Mouse (Mus musculus) T-helper 17 cell (primary cell): ENCODE measurements at regions not wholly inside any gene's neighbourhood (a gene's known extent, or its start where the extent isn't known, plus 50 kb on each side); places are given as distances from the start of the nearest gene placed in this dataset.

Experiments
- in situ Hi-C, 2 experiments: fragments of 300-600 bp; cut with MboI, MseI; formaldehyde crosslinking; loops; 1 replicate in 1 of 2; 2 replicates in 1 of 2; pipeline ENCODE4 v1.15.1; 2025; ENCODE audit warnings: high pct_unique_total_duplicates in 2 of 2

DNA sequence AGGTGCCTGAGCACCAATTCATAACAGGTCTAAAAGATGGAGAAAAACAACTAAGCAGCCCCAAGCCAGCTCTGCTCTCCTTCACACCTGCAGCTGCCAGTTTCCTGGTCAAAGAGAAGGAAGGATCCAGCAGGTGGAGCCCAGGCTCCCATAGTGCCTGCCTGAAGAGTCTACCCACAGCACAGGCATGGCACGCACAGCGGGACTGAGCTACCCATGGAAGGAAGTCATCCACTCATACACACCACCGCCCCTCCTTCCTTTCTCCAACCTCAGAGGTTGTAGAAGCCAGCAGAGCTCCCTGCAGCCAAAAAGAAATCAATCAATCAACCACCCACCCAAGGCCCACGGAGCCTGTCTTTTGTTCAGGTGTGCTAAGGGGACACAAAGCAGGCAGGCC, 197.0 kb upstream of the Cadm1 start:
- in situ Hi-C loops: no loop called here

DNA sequence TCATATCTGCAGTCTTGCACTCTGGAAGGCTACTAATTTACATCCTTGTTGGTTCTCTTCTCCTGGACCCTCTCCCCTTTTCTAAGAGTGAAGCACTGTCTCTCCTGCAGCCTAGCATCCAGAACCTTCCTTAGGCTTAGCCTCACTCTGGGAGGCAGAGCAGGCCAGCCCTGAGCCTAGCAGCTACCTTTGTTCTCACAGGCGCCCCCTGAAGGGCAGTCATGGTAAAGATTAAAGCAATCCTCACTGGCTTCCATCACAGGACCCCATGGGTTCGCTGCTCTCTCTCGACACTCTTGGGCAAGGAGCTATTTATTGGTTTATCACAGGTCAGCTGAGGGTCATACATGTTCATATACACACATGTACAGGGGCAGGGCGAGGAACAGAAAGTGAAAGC, 191.8 kb upstream of the Cadm1 start:
- in situ Hi-C loops: no loop called here

GRCm38 (mm10) chr9:47346527-47347111, 183.4 kb upstream of the Cadm1 start:
- in situ Hi-C loops: no loop called here

DNA sequence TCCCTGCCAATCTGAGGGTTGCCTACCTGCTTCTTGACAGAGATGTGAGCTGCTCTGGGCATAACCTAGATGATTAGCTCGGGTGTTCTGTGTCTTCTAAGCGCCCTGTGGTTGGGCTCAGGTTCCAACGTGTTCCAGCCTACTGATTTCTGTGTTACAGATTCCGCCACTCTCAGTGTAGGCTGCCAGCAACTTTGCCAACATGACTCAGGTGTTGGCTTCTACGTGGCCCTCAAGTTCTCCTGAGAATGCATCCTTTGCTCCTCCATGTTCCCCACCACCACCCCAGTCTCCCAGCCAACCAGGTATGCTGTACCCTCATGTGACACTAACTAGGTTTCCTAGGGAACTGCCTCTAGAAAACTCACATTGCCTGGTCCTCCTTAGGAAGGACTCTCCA, 179.7 kb upstream of the Cadm1 start:
- in situ Hi-C loops: no loop called here

GRCm38 (mm10) chr9:47351036-47351435, 178.9 kb upstream of the Cadm1 start:
- in situ Hi-C loops: no loop called here

DNA sequence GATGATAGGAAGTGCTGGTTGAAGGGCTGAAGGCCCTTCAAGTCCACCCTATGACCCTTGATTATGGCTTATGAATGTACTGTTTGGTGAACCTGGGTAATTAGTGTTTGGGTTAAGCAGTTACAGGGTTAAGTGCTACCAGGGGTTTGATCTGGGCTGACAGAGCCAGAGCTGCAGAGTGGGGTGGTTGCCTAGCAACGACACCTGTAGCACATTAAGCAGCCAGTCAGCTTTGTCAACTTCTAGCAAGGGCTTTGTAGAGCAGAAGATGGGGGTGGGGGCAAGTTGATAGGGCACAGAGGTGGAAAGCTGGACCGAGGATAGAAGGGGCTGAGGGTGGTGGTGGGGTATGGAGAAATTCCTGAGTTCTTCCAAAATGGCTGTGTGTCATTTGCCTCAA, 177.0 kb upstream of the Cadm1 start:
- in situ Hi-C loops: no loop called here

- in situ Hi-C loops: no loop called here
These were observed 176.0 kb upstream of the Cadm1 start for GRCm38 (mm10) chr9:47353972-47354371.

DNA sequence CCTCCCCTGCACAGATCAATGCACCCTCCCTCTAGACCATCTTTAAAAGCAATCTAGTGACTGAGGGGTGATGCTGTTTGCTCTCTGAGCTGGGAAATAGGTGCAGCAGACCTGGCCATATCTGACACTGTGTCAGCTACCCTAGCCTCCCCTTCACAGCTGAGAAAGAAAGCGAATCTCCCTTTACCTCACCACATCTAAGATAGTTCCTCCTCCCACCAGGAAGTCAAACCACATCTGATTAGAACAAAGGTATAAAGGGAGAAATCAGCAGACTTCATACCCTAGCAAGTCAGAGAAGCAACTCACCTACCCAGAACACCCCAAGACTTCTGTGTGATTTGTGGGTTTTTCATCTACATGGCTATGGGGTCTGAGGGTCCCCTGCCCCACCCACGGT, 175.6 kb upstream of the Cadm1 start:
- in situ Hi-C loops: no loop called here

DNA sequence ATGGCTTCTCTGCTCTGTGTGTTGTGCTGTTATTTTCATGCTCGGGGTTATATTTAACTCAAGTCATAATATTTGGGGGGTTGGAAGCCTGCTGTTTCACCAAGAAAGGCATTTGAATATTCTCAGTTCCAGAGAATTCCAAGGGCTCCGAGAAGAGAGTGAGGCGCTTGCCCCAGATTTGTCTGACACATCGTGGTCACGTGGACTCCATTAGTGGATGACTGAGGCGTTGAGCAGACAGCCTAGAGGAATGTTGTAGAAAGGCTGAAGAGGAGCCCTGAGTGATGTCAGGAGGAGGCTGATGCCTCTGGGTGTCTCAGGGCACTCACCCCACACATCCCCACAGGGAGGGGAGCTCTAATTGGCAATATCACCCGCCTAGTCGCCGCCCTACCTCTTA, 175.1 kb upstream of the Cadm1 start:
- in situ Hi-C loops: no loop called here

DNA sequence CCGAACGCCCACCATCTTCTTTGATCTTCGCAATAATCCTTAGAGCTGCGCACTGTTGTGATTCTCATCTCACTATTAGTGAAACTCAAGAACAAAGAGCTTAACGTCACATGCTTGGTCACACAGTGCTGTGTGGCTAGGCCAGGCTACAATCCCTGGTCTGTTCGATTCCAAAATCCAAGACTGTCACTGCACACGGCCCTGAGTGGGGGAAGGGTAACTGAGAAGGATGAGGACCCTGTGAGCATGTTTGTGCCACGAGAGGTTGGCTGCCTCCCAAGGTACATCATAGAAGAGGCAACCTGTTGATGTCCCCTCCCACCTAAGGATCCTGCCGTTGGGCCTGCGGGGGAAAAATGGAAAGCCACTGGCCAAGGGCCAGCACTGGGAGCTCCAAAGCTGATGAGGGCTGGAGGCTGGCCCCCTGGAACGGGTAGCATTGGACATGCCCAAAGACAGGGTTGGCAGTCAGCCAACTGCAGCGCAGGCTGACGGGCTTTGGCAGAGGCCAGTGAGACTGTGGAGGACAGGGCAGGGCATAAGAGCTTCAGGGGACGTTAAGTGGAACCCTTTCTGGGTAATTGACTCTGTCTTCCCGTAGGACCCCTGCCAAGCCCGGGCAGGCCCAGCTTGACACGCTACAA, 172.1 kb upstream of the Cadm1 start:
- in situ Hi-C loops: no loop called here

DNA sequence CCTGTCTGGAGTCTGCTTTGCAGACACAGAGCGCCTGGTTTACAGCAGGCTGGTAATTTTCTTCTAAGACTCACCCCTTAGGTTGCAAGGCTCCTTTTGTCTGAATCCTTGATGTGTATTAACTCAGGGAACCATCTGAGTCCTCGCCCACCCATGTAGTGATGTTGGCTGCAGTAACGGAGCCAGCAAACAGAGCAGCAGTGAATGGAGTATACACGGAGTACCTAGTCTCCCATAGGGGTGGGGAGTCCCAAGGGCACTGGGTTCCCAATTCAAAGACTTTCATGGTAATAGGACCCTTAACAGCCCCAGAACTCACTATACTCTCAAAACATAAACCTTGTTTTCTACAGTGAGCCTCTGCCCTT, 171.6 kb upstream of the Cadm1 start:
- in situ Hi-C loops: no loop called here

GRCm38 (mm10) chr9:47363086-47363485, 166.9 kb upstream of the Cadm1 start:
- in situ Hi-C loops: no loop called here

DNA sequence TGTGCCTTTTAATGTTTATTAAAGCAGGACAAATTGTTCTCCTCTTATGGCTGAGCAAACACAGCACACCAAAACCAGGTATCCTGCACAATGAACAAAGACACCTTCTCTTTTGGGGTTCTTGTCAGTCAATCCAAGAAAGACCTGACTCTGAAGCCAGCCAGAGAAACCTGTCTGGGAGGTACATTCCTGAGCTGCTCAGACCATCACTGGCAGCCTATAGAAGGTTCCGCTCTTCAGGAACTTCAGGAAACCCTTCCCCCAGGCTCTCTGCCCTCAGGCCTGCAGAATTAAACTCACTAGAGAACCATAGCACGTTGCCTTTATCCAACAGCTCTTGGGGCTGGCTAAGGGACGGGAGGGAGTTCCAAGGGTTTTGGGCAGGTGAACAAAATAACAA, 165.2 kb upstream of the Cadm1 start:
- in situ Hi-C loops: no loop called here

- in situ Hi-C loops: no loop called here
These were observed 162.6 kb upstream of the Cadm1 start for GRCm38 (mm10) chr9:47367266-47367957.

DNA sequence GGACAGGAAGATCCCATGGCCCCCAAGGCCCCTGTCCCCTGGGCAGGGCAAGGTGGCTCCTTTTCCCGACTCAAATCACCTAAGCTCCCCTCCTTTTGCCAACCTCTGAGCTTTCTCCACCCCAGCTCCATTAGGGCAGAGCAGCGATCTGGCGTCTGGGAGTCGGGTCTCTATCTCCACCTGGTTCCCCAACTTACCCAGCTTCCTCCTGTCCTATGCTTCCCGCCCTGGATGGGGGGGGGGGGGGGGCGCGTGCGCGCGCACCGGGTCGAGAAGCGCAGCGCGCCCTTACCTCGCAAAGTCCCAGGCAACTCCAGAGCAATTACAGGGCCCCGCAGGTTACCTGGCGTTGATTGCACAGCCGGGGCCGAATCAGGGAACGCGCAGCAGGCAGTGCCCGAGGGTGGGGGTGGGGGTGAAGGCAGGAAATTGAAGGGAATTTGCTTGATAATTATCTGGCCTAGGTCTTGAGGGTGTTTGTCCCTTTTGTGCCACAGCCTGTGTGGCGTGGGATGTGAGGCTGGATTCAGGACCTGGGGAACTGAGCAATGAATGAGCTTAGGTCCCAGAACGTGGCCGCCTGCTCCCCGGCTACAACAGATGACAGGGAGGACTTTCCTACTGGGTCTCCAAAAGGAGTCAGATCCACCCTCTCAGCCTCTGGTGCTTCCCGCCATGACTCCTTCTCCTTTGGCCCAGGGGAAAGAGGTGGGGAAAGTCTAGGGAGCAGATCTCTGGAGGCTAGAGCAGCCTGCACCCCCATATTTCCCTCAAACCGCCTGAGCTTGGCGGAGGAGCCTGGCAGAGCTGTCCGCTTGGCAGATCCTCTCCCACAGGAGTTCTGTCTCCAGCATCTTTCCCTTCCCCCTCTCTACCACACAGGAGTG, 161.7 kb upstream of the Cadm1 start:
- in situ Hi-C loops: no loop called here

- in situ Hi-C loops: no loop called here
These were observed 157.7 kb upstream of the Cadm1 start for GRCm38 (mm10) chr9:47372296-47372695.

GRCm38 (mm10) chr9:47374086-47374485, 155.9 kb upstream of the Cadm1 start:
- in situ Hi-C loops: no loop called here

GRCm38 (mm10) chr9:47376645-47377044, 153.3 kb upstream of the Cadm1 start:
- in situ Hi-C loops: no loop called here

GRCm38 (mm10) chr9:47378541-47378940, 151.4 kb upstream of the Cadm1 start:
- in situ Hi-C loops: no loop called here

DNA sequence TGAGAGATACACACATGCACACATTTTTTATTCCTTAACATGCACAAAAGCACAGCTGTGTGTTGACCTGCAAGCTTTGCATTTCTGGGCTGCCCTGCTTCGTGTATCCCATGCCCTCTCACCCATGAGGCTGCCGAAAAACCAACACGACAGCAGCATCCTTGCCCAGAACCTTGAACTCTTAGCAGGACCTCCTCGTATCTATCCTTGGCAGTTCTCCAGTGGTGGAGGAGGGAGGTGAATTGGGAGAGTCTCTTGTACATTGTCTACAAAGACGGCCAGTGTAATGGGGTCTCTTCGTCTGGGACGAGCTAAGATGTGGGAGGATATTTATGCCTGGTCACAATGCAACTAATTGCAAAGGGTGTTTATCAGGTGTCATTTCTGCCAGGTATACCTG, 149.6 kb upstream of the Cadm1 start:
- in situ Hi-C loops: no loop called here

DNA sequence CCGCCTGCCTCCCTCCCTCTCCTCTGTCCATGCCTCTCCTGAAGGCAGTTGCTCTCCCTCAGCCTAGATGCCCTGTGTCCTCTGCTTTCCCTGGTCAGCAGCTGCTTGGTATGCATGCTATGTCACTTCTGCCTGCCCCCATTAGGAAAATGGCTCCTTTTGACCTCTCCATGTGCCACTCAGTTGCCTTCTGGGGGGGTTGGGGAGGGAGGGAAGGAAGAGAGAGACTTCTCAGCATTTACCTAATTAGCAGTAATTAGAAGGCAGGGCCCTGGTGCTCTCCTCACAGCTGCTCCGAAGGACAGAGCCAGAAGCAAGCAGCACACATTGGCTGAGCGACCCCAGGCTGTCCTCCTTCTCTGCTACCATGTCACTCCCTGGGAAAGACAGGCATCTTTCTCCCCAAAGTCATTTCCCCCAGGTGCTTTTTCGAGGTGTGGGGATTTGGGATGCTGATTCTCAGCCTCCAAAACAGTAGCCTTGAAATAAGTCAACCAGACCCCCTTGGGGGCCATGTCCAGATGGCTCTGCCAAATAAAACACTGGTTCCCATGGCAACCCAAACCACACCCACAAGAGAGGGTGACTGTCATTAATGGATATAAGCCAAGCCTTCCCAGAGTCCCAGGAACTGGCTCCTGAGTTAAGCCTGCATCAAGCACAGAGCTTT, 145.7 kb upstream of the Cadm1 start:
- in situ Hi-C loops: no loop called here

DNA sequence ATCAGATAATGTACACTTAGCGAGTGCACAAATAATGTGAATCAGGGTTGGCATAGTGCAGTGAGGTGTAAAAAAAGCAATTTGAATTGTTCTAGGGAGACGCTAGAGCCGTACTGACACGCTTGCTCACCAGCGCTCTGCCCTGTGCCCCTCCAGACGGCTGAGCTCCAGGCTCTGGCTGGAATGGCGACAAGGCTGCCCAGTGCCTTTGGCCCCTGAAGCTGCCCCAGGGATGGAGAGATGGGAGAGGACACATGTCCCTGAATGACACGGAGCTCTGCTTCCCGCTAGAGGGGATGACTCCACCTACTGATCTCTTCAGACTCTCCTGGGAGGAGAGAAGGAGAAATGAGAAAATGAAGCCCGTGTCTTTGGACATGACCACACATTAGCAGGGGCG, 143.3 kb upstream of the Cadm1 start:
- in situ Hi-C loops: no loop called here
